Mouse (Mus musculus) megakaryocyte, embryonic 14.5 days (primary cell): Measurements from ENCODE around the gene Fgfr2.

ENCODE experiments used
- FLI1 ChIP-seq: IDR thresholded peaks from 2 replicates; pipeline ENCODE4 v1.6.1; 2012; ENCODE audit warnings: low read length, inconsistent platforms, mixed read lengths
- GATA1 ChIP-seq: IDR thresholded peaks from 3 replicates; pipeline ENCODE4 v1.6.1; 2012; ENCODE audit warnings: mixed read lengths, low read length, inconsistent platforms, borderline replicate concordance

- TF ChIP-seq GATA1 (no peak), FLI1 (no peak)
These were observed 569.1 kb downstream of the Fgfr2 start for GRCm38 (mm10) chr7:132554091-132554490.
